Mouse (Mus musculus) forebrain, embryonic 13.5 days (tissue): ENCODE results near the gene Ly6g5c. TPM values are rescaled to one million over a fixed set of nuclear protein-coding genes. Genes with fewer than 3 reads are reported as not detected.

Source experiments
- ATAC-seq: fragments of 200-750 bp; cut with Nextera tagmentation; 2 replicates; pipeline ENCODE4 v1.8.0; 2017
- H3K27ac ChIP-seq: fragments of 300-500 bp; sonication (generic); 2 replicates; pipeline ENCODE4 v1.5.1; 2015; ENCODE audit warnings: inconsistent platforms, mild to moderate bottlenecking, moderate library complexity
- H3K27me3 ChIP-seq: fragments of 300-500 bp; sonication (generic); 2 replicates; pipeline ENCODE4 v1.6.1; 2015; ENCODE audit warnings: mild to moderate bottlenecking, inconsistent platforms
- H3K36me3 ChIP-seq: fragments of 300-500 bp; sonication (generic); 2 replicates; pipeline ENCODE4 v1.6.1; 2015; ENCODE audit warnings: mild to moderate bottlenecking, inconsistent platforms; ENCODE audit not compliant: poor library complexity, severe bottlenecking
- H3K4me1 ChIP-seq: fragments of 300-500 bp; sonication (generic); 2 replicates; pipeline ENCODE4 v1.6.1; 2015; ENCODE audit warnings: inconsistent platforms
- H3K4me2 ChIP-seq: fragments of 300-500 bp; sonication (generic); 2 replicates; pipeline ENCODE4 v1.6.1; 2015; ENCODE audit warnings: inconsistent platforms, mild to moderate bottlenecking, moderate library complexity
- H3K4me3 ChIP-seq: fragments of 300-500 bp; sonication (generic); 2 replicates; pipeline ENCODE4 v1.5.1; 2015; ENCODE audit warnings: mild to moderate bottlenecking, inconsistent platforms
- H3K9ac ChIP-seq: fragments of 300-500 bp; sonication (generic); 2 replicates; pipeline ENCODE4 v1.6.1; 2015; ENCODE audit warnings: mild to moderate bottlenecking, inconsistent platforms
- H3K9me3 ChIP-seq: fragments of 300-500 bp; sonication (generic); replicated peaks from 2 replicates; pipeline ENCODE4 v1.6.1; 2016; ENCODE audit warnings: inconsistent platforms
- WGBS: fragments of 180-500 bp; shearing (Covaris S2); methylation state at CpG from one replicate; pipeline ENCODE4 v1.1.7; 2015; 5-methylcytosine and 5-hydroxymethylcytosine counted together
- polyA plus RNA-seq: library from polyadenylated mRNA; unstranded; fragments of >200 nt; fragmentation: Nextera tagmentation; extraction: Ambion mirVana; gene quantifications from 2 replicates; pipeline ENCODE4 v1.2.1, GENCODE M21; 2015

Gene Ly6g5c
- polyA plus RNA-seq, 1 experiment from 2014 or later: not detected

DNA sequence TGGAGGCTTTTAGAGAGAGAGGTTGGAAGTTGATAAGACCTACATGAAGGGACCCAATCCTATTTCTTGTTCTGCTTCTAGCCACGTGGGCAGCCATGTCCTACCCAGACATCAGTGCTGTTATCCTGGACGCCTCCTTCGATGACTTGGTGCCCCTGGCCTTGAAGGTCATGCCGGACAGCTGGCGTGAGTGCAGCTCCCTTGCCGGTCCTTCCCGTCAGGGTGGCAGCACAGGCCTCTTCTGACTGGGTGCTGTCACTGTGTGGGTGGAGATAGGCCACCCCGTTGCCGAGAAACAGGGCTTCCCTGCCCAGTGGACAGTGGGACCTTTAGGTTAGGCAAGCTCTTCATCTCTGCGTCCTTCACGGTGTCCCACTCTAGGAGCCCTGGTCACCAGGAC is 6.9 kb upstream of the Ly6g5c start:
- Histone ChIP-seq H3K4me2 (no peak overlapping the region), H3K9ac (no peak overlapping the region), H3K9me3 (no peaks in the 10 kb centered on the region), H3K27me3 (no peaks in the 10 kb centered on the region), H3K27ac (no peak overlapping the region), H3K4me3 (no peak overlapping the region), H3K36me3 (peaks cover 77% of the 10 kb centered on the region), H3K4me1 (peaks cover 5% of the 10 kb centered on the region)
- ATAC-seq: no peak
- WGBS: 94% methylated on average over 11 of the region's 11 CpGs

DNA sequence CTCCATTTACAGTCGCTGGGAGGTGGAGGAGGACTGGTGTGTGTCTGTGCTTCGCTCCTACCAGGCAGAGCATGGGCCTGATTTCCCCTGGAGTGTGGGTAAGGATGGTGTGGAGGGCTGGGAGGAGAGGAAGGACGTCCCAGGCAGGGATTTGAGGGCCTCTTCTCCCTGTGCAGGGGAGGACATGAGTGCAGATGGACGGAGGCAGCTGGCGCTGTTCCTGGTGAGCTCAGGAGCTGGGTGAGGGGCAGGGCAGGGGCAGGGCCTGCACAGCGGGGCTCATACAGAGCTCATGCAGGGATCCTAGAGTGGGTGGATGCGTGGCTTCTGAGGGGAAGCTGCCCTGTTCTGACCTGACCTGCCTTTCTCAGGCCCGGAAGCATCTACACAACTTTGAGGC is 5.8 kb upstream of the Ly6g5c start:
- ATAC-seq: no peak
- Histone ChIP-seq H3K4me2 (no peak overlapping the region), H3K4me3 (no peak overlapping the region), H3K27me3 (no peaks in the 10 kb centered on the region), H3K9ac (0 out of 2 replicates have a peak overlapping the region, but pooled peaks have one; percentile 12), H3K9me3 (no peaks in the 10 kb centered on the region), H3K27ac (no peak overlapping the region), H3K36me3 (peaks cover 66% of the 10 kb centered on the region), H3K4me1 (peaks cover 7% of the 10 kb centered on the region)
- WGBS: 74% methylated on average over 8 of the region's 8 CpGs

DNA sequence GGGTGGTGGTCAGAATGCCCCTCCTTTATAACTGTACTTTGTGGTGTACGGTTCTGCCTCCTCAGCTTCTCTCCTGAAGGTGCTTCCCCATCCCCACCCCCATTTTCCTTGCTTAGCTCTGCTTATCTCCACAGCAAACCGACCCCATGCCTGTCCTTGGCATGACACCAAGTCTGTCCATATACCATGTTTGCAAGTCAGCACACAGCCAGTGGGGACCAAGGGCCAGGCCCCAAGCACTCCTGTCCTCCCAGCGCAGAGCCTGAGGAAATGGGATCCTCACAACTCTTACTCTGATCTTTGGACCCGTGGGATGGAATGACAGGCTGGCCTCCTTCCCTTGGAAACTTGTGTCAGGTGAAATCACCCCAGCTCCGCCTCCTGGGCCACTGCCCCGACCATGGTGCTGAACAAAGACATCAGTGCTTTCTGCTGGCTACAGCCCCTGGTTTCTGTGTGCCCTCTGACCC is 4.8 kb upstream of the Ly6g5c start:
- WGBS: 80% methylated on average over 6 of the region's 6 CpGs
- Histone ChIP-seq H3K27ac (no peak overlapping the region), H3K4me1 (peaks cover 7% of the 10 kb centered on the region), H3K4me3 (no peak overlapping the region), H3K4me2 (no peak overlapping the region), H3K27me3 (no peaks in the 10 kb centered on the region), H3K9me3 (no peaks in the 10 kb centered on the region), H3K36me3 (peaks cover 57% of the 10 kb centered on the region), H3K9ac (no peak overlapping the region)
- no peak for ATAC-seq

DNA sequence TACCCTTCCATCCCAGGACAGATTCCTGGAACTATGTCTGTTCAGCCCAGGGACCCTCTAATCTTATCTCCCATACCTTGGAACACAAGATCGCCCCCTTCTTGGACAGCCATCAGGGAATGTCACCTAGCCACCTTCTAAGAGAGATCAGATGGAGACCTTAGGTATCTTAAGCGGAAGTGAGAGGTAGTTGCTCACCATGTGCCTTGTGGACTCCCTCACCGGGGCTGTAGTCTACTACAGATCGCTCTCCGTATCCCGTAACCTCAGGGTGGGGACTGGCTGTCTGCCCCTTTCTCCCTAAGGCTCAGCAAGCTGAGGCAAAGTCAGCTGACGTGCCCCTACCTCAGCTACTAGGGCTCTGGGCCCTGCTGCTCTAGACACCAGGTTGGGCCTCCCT is 4.0 kb upstream of the Ly6g5c start:
- Histone ChIP-seq H3K36me3 (peaks cover 49% of the 10 kb centered on the region), H3K4me3 (no peak overlapping the region)
- WGBS: 89% methylated on average over 7 of the region's 7 CpGs

DNA sequence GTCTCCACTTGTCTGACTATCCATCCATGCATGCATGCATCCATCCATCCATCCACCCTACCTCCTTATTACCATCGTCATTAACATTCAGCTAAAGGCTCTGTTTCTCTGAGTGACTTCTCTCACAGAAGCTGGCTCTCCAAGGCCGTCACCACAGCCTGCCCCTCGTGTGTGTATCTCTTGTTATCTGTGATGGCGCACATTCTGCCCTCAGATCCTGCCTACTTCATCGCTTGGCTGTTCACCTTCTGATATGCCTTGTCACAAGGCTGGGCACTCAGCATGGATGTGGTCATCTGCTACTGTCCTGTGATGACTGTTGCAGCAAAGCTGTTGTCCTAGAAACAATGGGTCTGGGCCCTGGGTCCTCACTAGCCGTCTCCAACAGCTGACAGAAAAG is 3.3 kb upstream of the Ly6g5c start:
- 82% methylated on average over 6 of the region's 6 CpGs for WGBS
- Histone ChIP-seq H3K4me1 (peaks cover 7% of the 10 kb centered on the region), H3K4me2 (no peak overlapping the region), H3K9ac (0 out of 2 replicates have a peak overlapping the region, but pooled peaks have one; percentile 4), H3K36me3 (peaks cover 42% of the 10 kb centered on the region), H3K4me3 (no peak overlapping the region), H3K9me3 (no peaks in the 10 kb centered on the region), H3K27ac (no peak overlapping the region), H3K27me3 (no peaks in the 10 kb centered on the region)
- no peak for ATAC-seq

More for the DNA sequence above, 4.0 kb upstream of the Ly6g5c start:
- Histone ChIP-seq H3K9me3 (no peaks in the 10 kb centered on the region), H3K4me1 (peaks cover 7% of the 10 kb centered on the region), H3K4me2 (no peak overlapping the region), H3K9ac (peak overlapping the region; percentile 4; the same call in 1 of the 2 replicates), H3K27ac (no peak overlapping the region), H3K27me3 (no peaks in the 10 kb centered on the region)
- no peak for ATAC-seq

DNA sequence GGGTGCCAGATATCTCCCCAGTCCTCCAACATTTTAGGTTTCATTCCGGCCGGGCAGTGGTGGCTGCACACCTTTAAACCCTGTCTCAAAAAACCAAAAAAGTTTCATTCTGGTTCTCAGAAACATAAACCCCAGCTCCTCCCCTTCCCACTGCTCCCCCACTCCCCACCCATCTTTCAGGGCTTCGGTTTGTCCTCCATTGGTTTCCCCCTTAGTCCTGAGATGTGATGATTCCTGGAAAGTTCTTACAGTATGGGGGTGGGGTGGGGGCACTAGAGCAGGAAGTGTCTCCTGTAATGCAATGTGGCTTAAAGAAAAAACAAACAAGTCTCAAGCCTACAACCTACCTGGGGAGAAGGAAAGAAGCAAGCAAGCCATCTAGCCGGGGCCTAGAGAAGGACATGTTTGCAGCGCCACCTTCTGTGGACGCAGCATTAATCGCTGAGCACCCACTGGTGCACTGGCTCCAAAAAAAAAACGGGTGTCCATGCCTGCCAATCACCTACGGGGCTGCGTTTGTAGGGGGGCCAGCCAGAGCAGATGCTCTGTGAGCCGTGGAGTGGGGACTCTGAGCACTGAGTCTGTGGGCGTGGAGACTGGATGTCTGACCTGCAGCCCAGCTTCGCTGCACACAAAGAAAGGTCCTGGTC is 2.2 kb upstream of the Ly6g5c start:
- H3K27ac ChIP-seq: no peak overlapping the region; the same call in 1 of the 2 replicates
- ATAC-seq: no peak
- 23% methylated on average over 13 of the region's 13 CpGs for whole genome bisulfite sequencing
- H3K36me3 ChIP-seq: peaks cover 31% of the 10 kb centered on the region
- H3K9me3 ChIP-seq: no peaks in the 10 kb centered on the region
- H3K4me3 ChIP-seq: peak overlapping the region; percentile 15; the same call in 1 of the 2 replicates
- peak overlapping the region; percentile 57; the same call in 1 of the 2 replicates for H3K9ac ChIP-seq
- H3K4me2 ChIP-seq: peak overlapping the region; percentile 49
- peaks cover 7% of the 10 kb centered on the region for H3K4me1 ChIP-seq
- no peaks in the 10 kb centered on the region for H3K27me3 ChIP-seq

DNA sequence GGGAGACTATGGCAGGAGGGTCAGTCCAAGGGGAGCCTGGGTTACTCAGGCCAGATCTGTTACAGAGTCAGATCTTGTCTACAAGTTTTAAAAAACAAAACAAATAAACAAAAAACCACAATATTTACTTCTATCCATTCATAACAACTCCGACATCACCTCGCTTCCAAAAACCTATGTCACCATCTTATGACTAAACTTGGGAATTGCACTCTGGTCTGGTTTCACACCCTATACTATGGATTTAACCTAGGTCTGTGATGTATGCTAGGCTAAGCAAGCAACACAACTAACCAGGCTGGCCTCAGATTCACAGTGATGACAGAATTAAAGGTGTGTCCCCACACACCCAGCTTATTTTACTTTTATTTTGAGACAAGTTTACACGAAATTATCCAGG is 1.6 kb upstream of the Ly6g5c start:
- H3K27me3 ChIP-seq: no peaks in the 10 kb centered on the region
- H3K27ac ChIP-seq: no peak overlapping the region
- ATAC-seq: 0 out of 2 replicates have a peak, but pooled peaks have one; percentile 27
- peak overlapping the region; percentile 49 for H3K4me2 ChIP-seq
- H3K4me3 ChIP-seq: no peak overlapping the region; the same call in 1 of the 2 replicates
- 58% methylated on average over 3 of the region's 3 CpGs for WGBS
- 0 out of 2 replicates have a peak overlapping the region, but pooled peaks have one; percentile 57 for H3K9ac ChIP-seq
- H3K9me3 ChIP-seq: no peaks in the 10 kb centered on the region
- peaks cover 7% of the 10 kb centered on the region for H3K4me1 ChIP-seq
- H3K36me3 ChIP-seq: peaks cover 24% of the 10 kb centered on the region

DNA sequence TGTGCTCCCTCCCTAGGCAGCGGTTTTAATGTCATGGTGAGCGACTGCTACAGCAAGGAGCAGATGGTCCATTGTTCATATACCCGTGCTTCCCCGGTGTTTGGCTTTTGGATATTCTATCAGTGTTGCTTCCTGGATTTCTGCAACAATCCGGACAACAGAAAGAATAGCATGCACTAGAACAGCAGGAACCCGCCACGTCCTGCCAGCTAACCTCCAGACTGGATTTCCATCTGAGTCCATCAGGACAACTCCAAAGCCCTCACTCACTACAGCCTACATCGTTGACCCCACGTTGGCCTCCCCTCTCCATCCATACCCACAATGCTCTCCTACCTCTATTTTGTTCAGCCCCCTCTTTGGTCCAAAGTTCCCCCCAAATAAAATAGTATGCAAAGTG is 3.7 kb downstream of the Ly6g5c start:
- Histone ChIP-seq H3K4me2 (no peak overlapping the region), H3K27ac (no peak overlapping the region), H3K9ac (peak overlapping the region; percentile 12; the same call in 1 of the 2 replicates), H3K9me3 (no peaks in the 10 kb centered on the region), H3K4me3 (no peak overlapping the region), H3K36me3 (peaks cover 31% of the 10 kb centered on the region), H3K27me3 (no peaks in the 10 kb centered on the region), H3K4me1 (no peaks in the 10 kb centered on the region)
- ATAC-seq: no peak
- WGBS: 73% methylated on average over 9 of the region's 9 CpGs

DNA sequence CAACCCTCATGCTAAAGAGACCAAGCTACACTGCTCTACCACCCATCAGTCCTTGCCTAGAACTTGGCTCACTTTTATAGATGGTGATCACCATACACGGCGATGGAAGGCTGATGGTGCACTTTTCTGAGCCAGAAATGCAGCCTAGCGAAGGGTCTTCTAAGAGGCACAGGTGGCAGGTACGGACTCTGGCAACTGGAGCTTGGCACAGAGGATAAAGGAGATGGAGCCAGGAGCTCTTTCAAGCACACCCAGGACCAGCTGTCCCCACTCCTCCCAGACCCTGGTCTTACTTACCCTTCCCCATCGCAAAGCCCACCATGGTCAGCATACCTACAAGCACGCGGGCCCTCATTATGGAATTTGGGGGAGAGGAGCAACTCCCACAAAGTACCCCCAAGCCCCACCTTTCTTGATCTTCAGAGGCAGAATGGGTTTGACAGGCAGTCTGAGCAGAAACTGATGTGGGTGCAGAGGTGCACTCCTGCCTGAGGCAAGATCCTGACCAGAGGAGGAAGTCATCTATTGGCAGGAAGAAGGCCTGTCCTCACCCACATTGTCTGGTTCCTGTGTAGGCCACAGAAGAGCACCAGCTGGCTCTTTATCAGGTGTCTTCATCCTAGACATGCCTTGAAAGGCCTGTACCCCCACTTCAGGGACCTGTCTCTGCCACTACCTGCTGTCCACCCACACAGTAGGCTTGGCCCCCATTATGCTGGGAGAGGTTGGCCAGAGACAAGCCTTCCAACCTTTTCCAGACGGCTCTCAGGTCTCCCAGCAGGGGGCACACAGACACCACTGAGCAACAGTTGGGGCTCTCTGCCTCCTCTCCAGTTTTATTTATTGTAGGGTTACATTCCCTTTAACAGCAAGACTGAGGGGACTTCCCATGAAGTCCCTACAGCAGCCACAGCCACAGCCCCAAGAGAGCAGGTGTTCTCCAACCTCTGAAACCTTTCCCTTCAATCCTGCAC is 7.3 kb downstream of the Ly6g5c start, which contains the start of gene Ly6g5b:
Gene Ly6g5b (minus strand): TSS at position 383 of the 974 bp plus-strand sequence.
- H3K27me3 ChIP-seq: no peaks in the 10 kb centered on the region
- no peaks in the 10 kb centered on the region for H3K9me3 ChIP-seq
- no peak within 1 kb of the TSS for H3K27ac ChIP-seq
- H3K36me3 ChIP-seq: peaks cover 52% of the 10 kb centered on the region
- H3K4me1 ChIP-seq: peaks cover 9% of the 10 kb centered on the region
- H3K9ac ChIP-seq: no peak within 1 kb of the TSS; the same call in 1 of the 2 replicates
- WGBS: 85% methylated on average over 8 of the region's 8 CpGs
- H3K4me2 ChIP-seq: no peak within 1 kb of the TSS
- H3K4me3 ChIP-seq: no peak within 1 kb of the TSS
- ATAC-seq: no peak

DNA sequence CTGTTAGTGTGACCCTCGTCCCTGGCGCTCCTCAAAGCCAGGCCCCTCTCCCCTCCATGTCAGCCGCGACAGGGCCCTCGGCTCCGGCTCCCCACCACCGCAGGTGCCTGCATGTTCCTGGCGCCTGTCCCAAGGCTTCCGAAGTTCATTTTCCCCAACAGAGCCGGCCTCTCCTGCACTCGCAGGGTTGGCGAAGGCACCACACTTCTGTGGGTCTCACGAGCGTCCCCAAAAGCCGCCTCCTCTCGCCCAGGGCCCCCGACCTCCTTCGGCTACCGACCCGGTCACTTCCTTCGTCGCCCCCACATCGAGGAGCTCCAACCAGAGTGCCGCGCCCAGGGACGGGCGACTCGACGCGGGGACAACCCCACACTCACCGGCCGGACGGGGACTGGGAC is 12.7 kb downstream of the Ly6g5c start:
- Histone ChIP-seq H3K4me2 (peak overlapping the region; percentile 94), H3K36me3 (peaks cover 54% of the 10 kb centered on the region), H3K9me3 (no peaks in the 10 kb centered on the region), H3K4me3 (peak overlapping the region; percentile 88), H3K4me1 (peaks cover 29% of the 10 kb centered on the region), H3K9ac (peak overlapping the region; percentile 90), H3K27me3 (no peaks in the 10 kb centered on the region), H3K27ac (peak overlapping the region; percentile 15; the same call in 1 of the 2 replicates)
- ATAC-seq: no peak
- WGBS: 1% methylated on average over 33 of the region's 33 CpGs

DNA sequence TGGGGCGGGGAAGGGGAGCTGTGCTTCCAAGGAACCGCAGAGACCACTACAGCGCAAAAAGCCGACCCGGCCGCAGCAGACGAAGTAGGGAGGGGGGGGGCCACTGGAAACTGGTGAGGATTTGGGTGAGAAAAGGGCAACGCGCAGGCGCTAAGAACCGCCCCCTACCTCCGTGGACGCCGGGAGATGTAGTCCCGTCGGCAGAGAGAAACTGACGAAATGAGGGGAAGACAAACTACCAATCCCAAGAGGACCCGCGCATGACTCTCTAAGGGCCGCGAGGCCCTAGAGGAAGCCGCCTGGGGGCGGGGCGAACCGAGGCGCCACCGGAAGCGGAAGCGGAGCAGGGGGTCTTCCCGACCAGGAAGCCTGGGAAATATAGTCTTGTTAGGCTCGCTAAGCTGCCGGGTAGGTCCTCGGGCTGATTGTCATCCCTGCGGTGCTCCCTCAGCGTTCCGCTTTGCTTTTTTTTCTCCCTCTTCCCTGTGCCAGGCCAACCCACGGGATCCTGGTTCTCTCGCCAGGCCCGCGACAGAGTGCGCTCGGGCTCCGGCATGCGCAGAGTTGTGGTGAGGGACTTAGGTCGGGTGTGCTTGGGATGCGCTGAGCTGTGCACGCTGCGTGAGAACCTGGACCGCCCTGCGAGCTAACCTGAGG is 13.2 kb downstream of the Ly6g5c start, which contains the start of gene Gpank1:
Gene Gpank1 (plus strand): TSS at position 313 of the 657 bp plus-strand sequence.
- WGBS: under 1% methylated on average over 50 of the region's 50 CpGs
- Histone ChIP-seq H3K4me2 (peak within 1 kb of the TSS; percentile 94), H3K36me3 (peaks cover 49% of the 10 kb centered on the region), H3K27ac (peak within 1 kb of the TSS; percentile 90), H3K9me3 (no peaks in the 10 kb centered on the region), H3K4me3 (peak within 1 kb of the TSS; percentile 88), H3K4me1 (peaks cover 35% of the 10 kb centered on the region), H3K9ac (peak within 1 kb of the TSS; percentile 90), H3K27me3 (no peaks in the 10 kb centered on the region)
- ATAC-seq: peak; percentile 97
